In genomic region chr9:29306961-29307360, GRCm38 (mm10) we compare ENCODE assay signal across 18 mouse cellular contexts.
DNase-seq lines count a peak whose midpoint lies in the region; ATAC-seq and TF ChIP-seq lines count a peak whose summit lies in the region.
"Had no signal": no experiment of that assay in that cellular context is flagged by ENCODE, and none has a peak within 500 bp of the region (broad histone marks: within the 10 kb centered on the region; RNA-seq: fewer than 3 reads in every experiment).

No protein-coding gene starts in this region.

- H3K4me1 ChIP-seq in embryonic facial prominence, embryonic 14.5 days (ENCODE audit: control insufficient read depth, insufficient read depth, low read length): no peaks in the 10 kb centered on the region
- H3K4me1 ChIP-seq in embryonic facial prominence, embryonic 10.5 days: peaks cover 6% of the 10 kb centered on the region
- no peaks in the 10 kb centered on the region for H3K4me1 ChIP-seq in midbrain, embryonic 11.5 days (ENCODE audit: control insufficient read depth, insufficient read depth, low read length)
- peaks cover 11% of the 10 kb centered on the region for H3K4me1 ChIP-seq in midbrain, embryonic 16.5 days (ENCODE audit: control insufficient read depth, insufficient read depth, low read length)
- peaks cover 9% of the 10 kb centered on the region; the same call in 1 of the 2 replicates for H3K4me1 ChIP-seq in midbrain, postnatal 0 days (ENCODE audit: insufficient read depth, low read length)
- H3K4me1 ChIP-seq: liver, embryonic 13.5 days had no signal

- no peak for TF ChIP-seq CTCF in brain, embryonic 14.5 days (IDR thresholded peaks at IDR 0.05; ENCODE audit: borderline replicate concordance, extremely low read depth, insufficient read depth, insufficient read length)
- no peak for TF ChIP-seq CTCF in midbrain, postnatal 0 days (IDR thresholded peaks at IDR 0.05)

- DNase-seq in embryonic facial prominence, embryonic 14.5 days (ENCODE audit: low spot score): peak; percentile 6
- no peak for DNase-seq in embryonic facial prominence, embryonic 10.5 days (ENCODE audit: low spot score)
- peak; percentile 64 for DNase-seq in midbrain, embryonic 11.5 days (ENCODE audit: low spot score, missing footprints)
- peak; percentile 64 for DNase-seq in brain, embryonic 14.5 days (ENCODE audit: low read depth)
- peak; percentile 26 for DNase-seq in midbrain, postnatal 0 days (ENCODE audit: low spot score)
- no peak for DNase-seq in urinary bladder, postnatal 25 days (ENCODE audit: low spot score)
- DNase-seq: adrenal gland, postnatal 36 days; heart, postnatal 4 days; kidney, adult 18-20 months; kidney, postnatal 14 days; liver, embryonic 13.5 days; thymus, adult 18-20 months had no signal

- no peak for TF ChIP-seq POLR2A in brain, embryonic 14.5 days (IDR thresholded peaks at IDR 0.05; ENCODE audit: borderline replicate concordance, extremely low read depth, insufficient read depth, insufficient read length, poor library complexity, severe bottlenecking)

- H3K4me2 ChIP-seq in embryonic facial prominence, embryonic 14.5 days (ENCODE audit: low read depth, low read length): no peak overlapping the region
- no peak overlapping the region for H3K4me2 ChIP-seq in midbrain, embryonic 11.5 days
- no peak overlapping the region for H3K4me2 ChIP-seq in midbrain, embryonic 16.5 days (ENCODE audit: low read length)
- H3K4me2 ChIP-seq in midbrain, postnatal 0 days (ENCODE audit: low read depth, low read length, poor library complexity, severe bottlenecking): no peak overlapping the region
- H3K4me2 ChIP-seq: heart, embryonic 13.5 days; limb, embryonic 12.5 days; liver, embryonic 13.5 days had no signal

- H3K27me3 ChIP-seq in embryonic facial prominence, embryonic 14.5 days (replicated peaks; ENCODE audit: control insufficient read depth, insufficient read depth, low read length): no peaks in the 10 kb centered on the region
- H3K27me3 ChIP-seq in embryonic facial prominence, embryonic 10.5 days (replicated peaks; ENCODE audit: low read depth, poor library complexity, severe bottlenecking): no peaks in the 10 kb centered on the region
- no peaks in the 10 kb centered on the region for H3K27me3 ChIP-seq in midbrain, embryonic 11.5 days (ENCODE audit: control insufficient read depth, insufficient read depth, low read length)
- H3K27me3 ChIP-seq in midbrain, embryonic 16.5 days (ENCODE audit: control insufficient read depth, insufficient read depth, low read depth, low read length): no peaks in the 10 kb centered on the region
- H3K27me3 ChIP-seq in midbrain, postnatal 0 days (ENCODE audit: insufficient read depth, low read length): no peaks in the 10 kb centered on the region
- H3K27me3 ChIP-seq: heart, embryonic 13.5 days; liver, embryonic 13.5 days had no signal

- WGBS in embryonic facial prominence, embryonic 14.5 days: 17% methylated on average over 2 of the region's 2 CpGs
- WGBS in embryonic facial prominence, embryonic 10.5 days: 9% methylated on average over 2 of the region's 2 CpGs
- 3% methylated on average over 2 of the region's 2 CpGs for WGBS in midbrain, embryonic 11.5 days
- 9% methylated on average over 2 of the region's 2 CpGs for WGBS in midbrain, embryonic 16.5 days
- WGBS in midbrain, postnatal 0 days: 5% methylated on average over 2 of the region's 2 CpGs

- H3K36me3 ChIP-seq in embryonic facial prominence, embryonic 14.5 days (ENCODE audit: control insufficient read depth, insufficient read depth, low read length): no peaks in the 10 kb centered on the region
- H3K36me3 ChIP-seq in embryonic facial prominence, embryonic 10.5 days (replicated peaks): no peaks in the 10 kb centered on the region
- no peaks in the 10 kb centered on the region for H3K36me3 ChIP-seq in midbrain, embryonic 11.5 days (ENCODE audit: control insufficient read depth, insufficient read depth, low read length)
- H3K36me3 ChIP-seq in midbrain, embryonic 16.5 days (ENCODE audit: control insufficient read depth, insufficient read depth, low read length): no peaks in the 10 kb centered on the region
- no peaks in the 10 kb centered on the region for H3K36me3 ChIP-seq in midbrain, postnatal 0 days (ENCODE audit: insufficient read depth, low read length)
- H3K36me3 ChIP-seq: heart, embryonic 13.5 days; limb, embryonic 12.5 days; liver, embryonic 13.5 days had no signal

- no peak for ATAC-seq in embryonic facial prominence, embryonic 14.5 days (ENCODE audit: low read depth)
- ATAC-seq in midbrain, embryonic 11.5 days (ENCODE audit: low FRiP score): no peak
- ATAC-seq in midbrain, embryonic 16.5 days: no peak
- no peak for ATAC-seq in midbrain, postnatal 0 days (ENCODE audit: low FRiP score)
- ATAC-seq in monocyte, adult 5-6 weeks (replicated peaks; ENCODE audit: insufficient number of reproducible peaks, low FRiP score, low TSS enrichment, poor library complexity, severe bottlenecking): no peak
- ATAC-seq: forebrain, embryonic 16.5 days; Patski had no signal

- H3K9me3 ChIP-seq in embryonic facial prominence, embryonic 14.5 days (ENCODE audit: control insufficient read depth, low read length): no peaks in the 10 kb centered on the region
- H3K9me3 ChIP-seq in embryonic facial prominence, embryonic 10.5 days: no peaks in the 10 kb centered on the region
- no peaks in the 10 kb centered on the region for H3K9me3 ChIP-seq in midbrain, embryonic 11.5 days (ENCODE audit: control insufficient read depth, low read length)
- H3K9me3 ChIP-seq in midbrain, embryonic 16.5 days (replicated peaks; ENCODE audit: control insufficient read depth, low read length, poor library complexity, severe bottlenecking): no peaks in the 10 kb centered on the region
- H3K9me3 ChIP-seq in midbrain, postnatal 0 days (ENCODE audit: low read length): no peaks in the 10 kb centered on the region
- H3K9me3 ChIP-seq: heart, embryonic 13.5 days; limb, embryonic 12.5 days; liver, embryonic 13.5 days had no signal

- no peak overlapping the region for H3K9ac ChIP-seq in embryonic facial prominence, embryonic 14.5 days (ENCODE audit: low read depth, low read length)
- no peak overlapping the region for H3K9ac ChIP-seq in midbrain, embryonic 11.5 days (ENCODE audit: low read length)
- no peak overlapping the region for H3K9ac ChIP-seq in midbrain, embryonic 16.5 days (ENCODE audit: low read depth, low read length)
- H3K9ac ChIP-seq in midbrain, postnatal 0 days (replicated peaks; ENCODE audit: low read length, poor library complexity, severe bottlenecking): no peak overlapping the region
- H3K9ac ChIP-seq: heart, embryonic 13.5 days; limb, embryonic 12.5 days; liver, embryonic 13.5 days had no signal

- H3K4me3 ChIP-seq in embryonic facial prominence, embryonic 14.5 days (ENCODE audit: low read depth, low read length): no peak overlapping the region
- no peak overlapping the region for H3K4me3 ChIP-seq in embryonic facial prominence, embryonic 10.5 days
- H3K4me3 ChIP-seq in midbrain, embryonic 11.5 days (ENCODE audit: low read depth, low read length): no peak overlapping the region
- H3K4me3 ChIP-seq in midbrain, embryonic 16.5 days (ENCODE audit: low read depth, low read length): no peak overlapping the region
- no peak overlapping the region for H3K4me3 ChIP-seq in midbrain, postnatal 0 days (ENCODE audit: low read depth, low read length)
- H3K4me3 ChIP-seq: heart, embryonic 13.5 days; limb, embryonic 12.5 days; liver, embryonic 13.5 days had no signal

- H3K27ac ChIP-seq in embryonic facial prominence, embryonic 14.5 days (replicated peaks; ENCODE audit: low read depth, low read length): no peak overlapping the region
- H3K27ac ChIP-seq in embryonic facial prominence, embryonic 10.5 days (replicated peaks): no peak overlapping the region
- no peak overlapping the region for H3K27ac ChIP-seq in midbrain, embryonic 11.5 days (ENCODE audit: low read depth, low read length)
- no peak overlapping the region for H3K27ac ChIP-seq in midbrain, embryonic 16.5 days (ENCODE audit: low read length)
- H3K27ac ChIP-seq in midbrain, postnatal 0 days (ENCODE audit: low read depth, low read length): no peak overlapping the region
- H3K27ac ChIP-seq: heart, embryonic 13.5 days; limb, embryonic 12.5 days; liver, embryonic 13.5 days had no signal

Comparison
In these comparisons a context has a peak if more than half of its experiments do, and no peak if none do; other contexts are left out.
1. DNase-seq: peak in embryonic facial prominence, embryonic 14.5 days (single experiment), midbrain, embryonic 11.5 days (single experiment), brain, embryonic 14.5 days (single experiment) and midbrain, postnatal 0 days (single experiment); none in embryonic facial prominence, embryonic 10.5 days (single experiment) and urinary bladder, postnatal 25 days (single experiment).